Mouse (Mus musculus) ES-Bruce4 (cell line): ENCODE data around the gene Camta1.

Experiments
- CTCF ChIP-seq: IDR thresholded peaks from one replicate; pipeline ENCODE4 v1.8.1; 2011; ENCODE audit warnings: low read depth, low read length
- POLR2A ChIP-seq: IDR thresholded peaks from one replicate; pipeline ENCODE4 v1.8.1; 2011; ENCODE audit warnings: low read length; ENCODE audit not compliant: insufficient read depth

DNA sequence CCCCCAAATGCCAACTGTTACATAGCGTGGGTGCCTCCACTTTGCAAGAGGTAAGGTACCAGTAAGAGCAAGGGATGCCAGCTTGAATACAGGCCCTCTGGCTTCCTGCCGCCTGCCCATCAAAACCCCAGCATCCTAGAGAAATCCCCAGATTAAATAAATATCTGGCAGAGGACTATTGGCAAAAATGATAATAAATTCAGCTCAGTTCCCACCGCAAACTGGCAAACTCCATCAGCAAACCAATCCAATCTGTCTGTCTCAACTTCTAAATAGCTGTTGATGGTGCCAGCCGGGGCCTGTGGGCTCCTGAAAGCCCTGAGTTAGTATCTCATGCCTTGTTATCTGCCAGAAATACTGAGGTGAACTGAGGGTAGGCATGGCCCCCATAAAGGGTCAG is 333.2 kb downstream of the Camta1 start:
- TF ChIP-seq CTCF (no peak), POLR2A (no peak)
